Mouse (Mus musculus) lung, postnatal 0 days (tissue): ENCODE measurements at regions not wholly inside any gene's neighbourhood (a gene's known extent, or its start where the extent isn't known, plus 50 kb on each side); places are given as distances from the start of the nearest gene placed in this dataset.

Source experiments
- CTCF ChIP-seq: IDR thresholded peaks from 2 replicates; pipeline ENCODE4 v1.5.1; 2016; ENCODE audit warnings: antibody characterized with exemption, mild to moderate bottlenecking
- EP300 ChIP-seq: IDR thresholded peaks from 2 replicates; pipeline ENCODE4 v1.6.1; 2016; ENCODE audit warnings: antibody characterized with exemption, mild to moderate bottlenecking, control low read depth

DNA sequence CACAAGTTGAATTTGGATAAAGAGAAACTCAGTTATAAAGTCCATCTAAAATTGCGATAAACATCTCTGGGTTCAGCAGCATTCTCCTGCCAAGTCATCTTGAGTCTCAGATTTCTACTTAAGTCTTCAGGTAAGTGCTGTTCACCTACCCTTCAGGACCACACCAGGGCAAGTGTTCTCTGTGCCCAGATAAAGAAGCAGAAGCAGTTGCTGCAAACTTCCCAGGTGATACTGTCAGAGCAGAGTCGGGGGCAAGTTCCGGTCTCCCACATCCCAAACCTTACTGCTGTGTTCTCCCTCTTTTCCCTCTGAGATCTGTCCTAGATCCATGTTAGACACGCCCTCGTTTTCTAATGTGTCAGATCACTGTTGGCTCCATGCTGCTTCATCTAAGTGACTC is 94.7 kb upstream of the Dynlrb2 start:
- TF ChIP-seq CTCF (no peak), EP300 (no peak)
